Mouse (Mus musculus) gastrocnemius, postnatal 4 days (tissue): Measurements from ENCODE around the gene Fam160b1. TPM values are rescaled to one million over a fixed set of nuclear protein-coding genes. Genes with fewer than 3 reads are reported as not detected.

Experiments
- DNase-seq, 2 experiments: peaks; one replicate each; pipeline ENCODE4 v3.0.0; 2021 to 2022; ENCODE audit warnings: low spot score in 2 of 2, mixed read lengths in 2 of 2
- total RNA-seq, 2 experiments: library from RNA; stranded (reverse); gene quantifications; 2 replicates each; pipeline ENCODE4 v1.2.3; 2021

The Fam160b1 gene
- total RNA-seq, 2 experiments from 2014 or later: 15.7 to 17.2 TPM

DNA sequence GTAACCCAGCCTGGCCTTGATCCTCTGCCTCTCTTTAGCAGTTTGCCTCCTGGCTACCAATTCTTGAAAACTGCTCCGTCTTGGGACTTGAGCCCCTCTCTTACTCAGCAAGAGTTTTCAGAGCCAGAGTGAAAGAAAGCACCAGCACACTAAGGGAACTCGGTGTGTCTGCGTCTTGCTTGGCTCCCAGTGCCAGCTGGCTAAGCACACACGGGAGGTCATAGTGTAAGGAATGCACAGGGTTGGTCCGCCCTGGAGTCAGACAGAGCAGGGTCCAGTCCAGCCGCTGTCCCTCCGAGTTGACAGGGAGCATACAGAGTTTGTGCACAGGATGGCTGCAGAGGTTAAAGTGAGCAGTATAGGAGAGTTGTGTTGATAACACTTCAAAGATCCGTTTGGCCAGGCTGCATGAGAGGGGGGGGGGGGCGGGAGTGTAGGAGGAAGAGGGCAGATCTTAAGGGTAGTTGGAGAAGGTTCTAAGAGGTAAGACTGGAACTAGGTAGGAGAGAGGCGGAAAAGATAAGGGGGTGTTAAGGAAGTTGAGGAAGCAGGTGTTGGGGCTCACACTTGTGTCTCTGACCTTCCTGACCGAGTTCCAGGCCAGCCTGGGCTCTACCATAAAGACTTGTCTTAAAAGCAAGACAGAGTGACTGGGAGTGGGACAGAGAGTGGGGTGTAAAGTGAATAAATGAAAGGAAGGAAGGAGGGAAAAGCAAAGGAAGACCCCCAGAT is 4.6 kb downstream of the Fam160b1 start:
- peak in 1 of 2 experiments; percentile 54 for DNase-seq

DNA sequence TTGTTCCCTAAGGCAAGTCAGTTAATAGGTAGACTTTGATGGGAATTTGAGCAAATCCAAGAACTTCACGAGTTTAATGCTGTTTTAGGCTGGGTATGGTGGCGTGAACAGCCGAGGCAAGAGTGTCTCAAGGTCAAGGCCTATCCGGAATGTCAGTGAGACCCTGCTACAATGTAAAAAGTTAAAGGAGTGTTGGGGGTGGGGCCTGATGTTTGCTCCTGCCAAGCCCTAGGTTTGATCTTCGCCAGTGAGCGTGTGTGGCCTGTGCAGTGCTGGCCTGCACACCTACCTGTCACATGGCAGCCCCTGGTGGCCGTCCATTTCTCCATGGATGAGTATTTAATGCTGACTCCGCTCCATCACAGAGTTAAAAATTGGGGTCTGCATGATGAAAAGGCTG is 5.5 kb downstream of the Fam160b1 start:
- no peak for DNase-seq

DNA sequence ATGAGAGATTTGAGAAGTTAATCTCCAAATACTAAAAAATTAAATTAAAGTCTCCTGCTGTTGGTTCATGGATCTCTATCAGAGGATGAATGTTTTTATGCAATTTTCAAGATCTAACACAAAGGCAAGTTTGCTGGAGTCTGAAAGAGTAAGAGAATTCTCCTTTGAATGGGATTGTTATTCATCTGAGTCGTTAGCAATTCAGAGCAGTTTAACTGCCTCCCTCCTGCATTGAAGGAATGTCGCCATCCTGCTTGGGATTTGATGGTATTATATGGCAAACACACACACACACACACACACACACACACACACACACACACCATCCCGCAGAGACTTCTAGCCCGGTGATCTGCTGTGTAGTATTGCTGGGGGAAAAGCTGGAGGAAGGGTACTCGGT is 6.1 kb downstream of the Fam160b1 start:
- DNase-seq: no peak

DNA sequence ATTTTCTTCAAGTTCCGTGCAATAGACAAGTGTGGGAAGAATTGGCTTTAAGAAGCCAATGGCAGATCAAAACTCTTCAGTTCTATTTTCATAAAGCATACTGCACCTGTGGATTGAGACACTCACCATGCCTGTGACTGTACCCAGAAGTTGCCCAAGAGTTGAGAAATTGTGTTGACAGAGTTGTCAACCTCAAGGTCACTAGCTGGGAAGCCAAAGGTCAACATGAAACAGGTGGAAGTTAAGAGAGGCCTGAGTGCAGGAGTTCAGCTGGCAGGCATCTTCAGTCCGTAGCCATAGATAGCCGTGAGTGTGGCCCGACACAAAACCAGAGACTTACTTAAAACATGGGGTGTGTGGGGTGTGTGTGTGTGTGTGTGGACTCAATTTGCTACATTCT is 6.7 kb downstream of the Fam160b1 start:
- no peak for DNase-seq

DNA sequence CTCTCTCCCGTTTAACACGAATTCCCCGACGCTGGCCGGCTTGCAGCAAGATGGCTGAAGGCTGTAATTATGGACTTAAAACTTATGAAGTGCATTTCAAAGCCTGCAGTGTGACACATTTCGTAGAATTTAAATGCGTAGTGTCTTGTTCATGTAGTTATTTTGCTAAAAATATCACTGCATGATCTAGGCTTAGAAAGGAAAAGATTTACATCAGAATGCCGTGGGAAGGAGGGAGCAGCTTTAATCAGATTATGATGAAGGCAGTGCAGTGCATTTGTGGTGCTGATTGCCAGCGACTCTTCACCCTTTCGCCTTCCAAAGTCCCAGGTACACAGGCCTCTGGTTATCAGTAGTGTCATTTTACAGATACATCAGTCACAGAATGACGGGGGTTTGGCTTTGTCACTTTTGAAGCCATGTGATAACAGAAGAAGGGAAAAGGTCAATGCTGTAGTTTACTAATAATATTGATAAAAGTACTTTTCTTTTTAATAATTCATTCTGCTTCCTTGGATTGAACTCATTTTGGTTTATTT is 7.4 kb downstream of the Fam160b1 start:
- DNase-seq: no peak

DNA sequence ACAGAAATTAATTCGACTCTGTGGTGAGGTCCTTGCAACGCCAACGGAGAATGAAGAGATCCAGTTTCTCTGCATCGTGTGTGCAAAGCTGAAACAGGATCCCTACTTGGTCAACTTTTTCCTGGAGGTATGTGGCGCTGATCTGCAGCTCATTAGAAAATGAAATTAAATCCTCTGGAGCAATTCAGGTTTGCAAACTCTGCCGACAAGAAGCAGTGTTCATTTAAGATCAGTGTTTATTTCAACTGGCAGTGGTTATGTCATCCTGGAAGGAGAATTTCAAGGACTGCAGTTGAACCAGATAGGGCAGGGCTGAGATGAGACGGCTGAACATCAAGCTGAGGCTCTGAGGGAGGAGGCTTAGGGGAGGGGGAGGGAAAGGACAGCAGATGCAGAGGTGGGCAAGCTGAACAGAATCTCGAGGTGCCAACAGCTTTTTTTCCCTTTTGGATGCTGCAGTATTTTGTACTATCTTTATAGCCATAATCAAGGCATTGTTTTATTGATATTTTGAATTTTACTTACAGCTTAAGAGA is 12.9 kb downstream of the Fam160b1 start:
- DNase-seq: no peak

DNA sequence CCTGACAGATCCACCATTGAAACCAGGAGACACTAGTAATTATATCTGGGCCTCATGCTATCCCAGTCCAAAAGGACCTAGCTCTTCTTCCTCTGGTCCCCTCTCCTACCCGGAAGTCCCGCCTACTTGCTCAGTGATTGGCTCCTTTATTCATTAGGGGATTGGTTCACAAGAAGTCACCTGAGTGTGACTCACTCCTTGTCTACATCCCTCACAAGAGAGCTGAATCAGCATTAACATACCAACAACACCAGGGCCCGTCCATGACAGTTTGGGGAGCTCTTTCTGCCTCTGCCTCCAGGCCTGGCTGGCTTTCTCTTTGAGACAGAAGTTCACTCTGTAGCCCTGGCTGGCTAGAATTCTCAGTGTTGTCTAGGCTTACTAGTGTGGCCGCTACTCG is 14.7 kb downstream of the Fam160b1 start:
- no peak for DNase-seq

DNA sequence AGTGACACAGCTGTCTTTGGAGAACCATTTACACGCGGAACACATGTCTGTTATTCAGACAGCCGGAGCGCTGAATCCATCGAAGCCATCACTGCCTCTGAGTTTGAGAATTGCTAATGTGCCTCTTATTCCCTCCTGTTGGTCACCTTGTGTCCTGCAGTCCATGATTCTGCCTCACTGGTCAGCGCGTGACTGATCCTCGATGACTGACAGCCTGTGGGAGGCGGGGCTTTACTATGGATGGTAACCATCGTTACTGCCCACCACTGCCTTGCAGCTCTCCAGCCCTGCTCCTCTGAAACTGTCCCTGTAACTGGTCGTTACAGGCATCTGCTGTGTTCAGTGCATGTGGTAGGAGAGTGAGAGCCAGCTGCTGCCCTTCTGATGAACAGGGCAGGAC is 15.3 kb downstream of the Fam160b1 start:
- DNase-seq: no peak

DNA sequence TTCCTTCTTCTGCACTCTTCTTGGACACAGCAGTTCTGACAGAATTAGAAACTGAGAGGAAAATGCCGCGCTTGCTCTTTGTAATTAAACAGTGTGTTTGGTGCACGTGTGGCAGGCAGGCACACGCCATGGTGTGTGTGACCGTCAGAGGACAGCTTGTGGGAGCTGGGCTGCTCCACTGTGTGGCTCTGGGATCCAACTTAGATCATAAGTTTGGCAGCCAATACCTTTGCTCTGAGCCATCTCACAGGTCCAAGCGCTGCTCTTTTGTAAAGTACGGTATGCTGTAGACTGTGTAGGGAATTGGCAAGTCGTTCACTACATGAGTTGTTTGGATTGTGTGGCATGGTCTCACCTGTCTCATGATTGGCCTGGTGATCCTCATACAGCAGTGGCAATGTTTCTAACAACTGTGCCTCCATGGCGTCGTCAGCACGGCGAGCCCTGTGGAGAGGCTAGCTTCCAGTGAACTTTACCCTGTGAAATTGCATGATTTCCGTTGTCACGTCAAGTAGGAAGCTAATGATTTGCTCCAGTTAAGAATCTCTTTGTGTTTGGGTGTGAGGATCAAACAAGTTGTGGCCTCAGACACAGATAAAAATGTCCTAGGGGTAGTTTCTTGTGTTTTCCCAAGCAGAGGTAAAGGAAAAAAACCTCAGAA is 16.7 kb downstream of the Fam160b1 start:
- no peak for DNase-seq

DNA sequence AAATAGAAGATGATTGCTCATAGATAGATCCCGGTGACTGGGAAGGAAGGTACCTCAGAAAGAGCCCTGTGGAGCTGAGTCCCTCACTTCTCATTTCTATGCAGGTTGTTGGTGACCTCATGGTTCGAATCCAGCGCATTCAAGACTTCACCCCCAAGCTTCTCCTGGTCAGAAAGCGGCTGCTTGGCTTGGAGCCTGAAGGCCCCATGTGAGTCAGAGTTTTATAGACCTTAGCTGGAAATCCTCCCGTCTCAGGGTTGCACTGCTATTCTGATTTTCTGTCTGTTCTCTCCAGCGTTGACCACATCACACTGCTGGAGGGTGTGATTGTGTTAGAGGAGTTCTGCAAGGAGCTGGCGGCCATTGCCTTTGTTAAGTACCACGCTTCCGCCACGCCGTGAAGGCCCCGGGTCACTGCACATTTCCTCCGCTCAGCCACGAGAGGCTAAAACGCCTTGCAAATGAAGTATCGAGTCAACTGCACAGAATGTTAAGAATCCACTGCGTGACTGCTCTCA is 25.8 kb downstream of the Fam160b1 start:
- no peak for DNase-seq

DNA sequence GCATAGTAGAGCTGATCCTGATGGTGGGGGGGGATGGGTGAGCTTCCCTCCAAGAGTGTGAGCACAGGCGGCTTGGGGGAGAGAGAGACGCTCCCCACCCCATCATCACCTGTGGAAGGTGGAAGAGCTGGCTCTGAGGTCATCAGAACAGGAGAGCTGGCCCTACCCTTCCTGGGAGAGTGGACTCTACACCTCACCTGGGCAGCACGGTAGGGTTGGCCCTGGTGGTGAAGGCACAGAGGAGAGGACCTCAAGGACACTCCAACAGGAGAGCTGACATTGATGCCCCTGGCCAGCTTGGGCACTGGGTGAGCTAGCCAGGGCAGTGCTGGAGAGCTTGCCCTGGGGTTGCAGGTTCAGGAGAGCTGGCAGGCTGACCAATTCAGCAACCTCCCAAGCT is 31.1 kb downstream of the Fam160b1 start:
- DNase-seq: no peak

DNA sequence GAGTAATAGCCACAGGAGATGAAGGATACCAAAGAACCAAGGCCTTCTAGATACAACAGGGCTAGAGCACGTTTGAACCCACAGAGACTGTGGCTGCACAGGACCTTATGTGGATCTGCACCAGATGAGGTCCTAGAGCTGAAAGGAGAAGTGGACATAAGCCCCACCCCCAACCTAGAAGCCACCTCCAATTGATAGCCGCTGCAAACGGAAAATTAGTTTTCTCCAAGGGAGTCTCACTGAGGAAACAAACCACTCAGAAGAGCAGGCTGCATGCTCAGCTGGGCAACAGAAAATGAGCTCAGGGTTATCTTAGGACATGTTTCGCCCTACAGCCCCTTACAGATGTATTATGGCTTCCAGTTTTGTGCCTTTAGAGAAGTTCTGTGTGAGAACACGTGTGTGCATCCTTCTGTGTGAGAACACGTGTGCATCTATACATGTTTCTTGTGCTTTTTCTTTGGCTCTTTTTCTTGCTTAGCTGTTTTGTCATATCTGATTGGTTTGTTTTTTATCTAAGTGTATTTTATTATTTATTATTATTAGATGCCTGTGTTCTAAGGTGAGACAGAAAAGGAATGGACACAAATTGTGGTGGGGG is 33.0 kb downstream of the Fam160b1 start:
- DNase-seq: no peak

DNA sequence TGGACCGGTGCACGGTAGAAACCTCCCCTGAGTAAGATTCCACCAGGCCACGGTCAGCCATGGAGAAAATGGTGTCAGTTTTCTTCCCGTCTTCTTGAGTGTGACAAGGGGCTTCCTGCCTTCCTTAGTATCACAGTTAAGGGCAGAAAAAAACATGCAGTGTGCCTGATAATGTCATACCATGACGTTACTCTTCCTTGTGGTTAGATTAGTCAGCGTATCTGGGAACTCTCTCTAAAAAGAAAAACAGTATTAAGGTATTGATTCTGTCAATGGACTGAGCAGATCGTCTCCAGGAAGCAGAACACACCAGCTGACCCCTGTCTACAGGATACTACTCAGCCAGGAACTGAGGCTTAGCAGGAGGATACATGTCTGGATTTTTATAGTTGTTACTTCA is 36.1 kb downstream of the Fam160b1 start:
- DNase-seq: no peak

DNA sequence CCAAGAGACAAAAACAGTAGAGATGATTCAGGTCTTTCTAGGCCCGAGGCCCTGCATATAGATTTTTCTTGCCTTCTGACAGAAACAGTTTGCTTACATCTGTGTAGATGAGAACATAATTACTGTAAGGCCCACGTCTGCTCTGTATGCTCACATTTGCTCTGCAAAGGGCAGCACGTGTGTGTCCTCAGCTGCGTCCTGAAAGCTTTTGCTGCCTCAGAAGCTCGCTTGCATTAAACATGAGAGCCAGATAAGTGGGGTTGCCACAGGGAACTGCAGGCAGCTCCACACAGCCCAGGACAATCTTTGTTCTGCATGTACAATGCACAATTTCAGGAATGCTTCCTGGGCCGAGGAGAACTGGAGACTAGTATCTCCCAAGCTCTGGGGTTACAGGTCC is 41.9 kb downstream of the Fam160b1 start:
- DNase-seq: no peak

DNA sequence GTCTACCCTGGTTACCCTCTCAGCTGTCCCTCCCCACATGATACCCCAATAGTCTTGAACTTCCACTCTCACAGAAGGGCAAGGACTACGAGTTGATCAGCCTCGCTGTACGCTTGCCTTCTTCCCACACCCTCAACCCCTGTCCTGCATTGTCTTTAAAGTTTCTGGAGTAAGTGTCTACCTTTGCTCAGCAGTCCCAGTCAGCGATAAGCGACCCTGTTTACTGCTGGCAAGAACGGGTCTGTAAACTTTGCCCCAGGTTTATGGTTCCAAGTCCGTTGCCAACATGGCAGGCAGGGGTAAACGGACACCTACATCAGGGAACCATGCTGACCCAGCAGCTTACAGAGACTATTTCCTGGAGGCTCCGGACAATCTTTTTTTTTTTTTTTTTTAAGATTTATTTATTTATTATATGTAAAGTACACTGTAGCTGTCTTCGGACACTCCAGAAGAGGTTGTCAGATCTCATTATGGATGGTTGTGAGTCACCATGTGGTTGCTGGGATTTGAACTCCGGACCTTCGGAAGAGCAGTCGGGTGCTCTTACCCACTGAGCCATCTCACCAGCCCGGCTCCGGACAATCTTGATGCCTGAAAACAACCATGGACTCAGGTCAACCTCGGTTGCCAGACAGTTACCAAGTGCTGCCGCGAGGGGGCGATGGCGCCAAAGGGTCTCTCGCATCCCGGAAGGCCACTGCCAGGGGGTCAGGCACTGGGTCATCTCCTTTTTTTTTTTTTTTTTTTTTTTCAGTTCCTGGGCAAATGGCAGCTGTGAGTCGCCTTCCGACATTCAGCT is 43.4 kb downstream of the Fam160b1 start:
- peak; percentile 82 to 85 for DNase-seq

DNA sequence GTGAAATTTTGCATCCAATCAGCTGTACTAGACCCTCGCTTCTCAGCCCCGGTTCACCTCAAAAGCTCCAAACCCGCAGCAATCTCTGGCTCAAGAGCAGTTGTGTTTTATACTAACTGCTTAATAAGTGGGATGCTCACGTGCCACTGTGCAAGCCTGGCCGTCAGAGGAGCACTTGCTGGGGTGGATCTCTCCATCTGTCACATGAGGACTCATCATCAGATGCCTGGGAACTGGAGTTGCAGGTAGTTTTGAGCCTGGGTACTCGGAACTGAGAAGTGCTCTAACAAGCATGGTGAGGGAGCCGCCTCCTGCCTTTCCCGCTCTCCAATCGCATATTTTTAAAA is 44.0 kb downstream of the Fam160b1 start:
- no peak for DNase-seq

DNA sequence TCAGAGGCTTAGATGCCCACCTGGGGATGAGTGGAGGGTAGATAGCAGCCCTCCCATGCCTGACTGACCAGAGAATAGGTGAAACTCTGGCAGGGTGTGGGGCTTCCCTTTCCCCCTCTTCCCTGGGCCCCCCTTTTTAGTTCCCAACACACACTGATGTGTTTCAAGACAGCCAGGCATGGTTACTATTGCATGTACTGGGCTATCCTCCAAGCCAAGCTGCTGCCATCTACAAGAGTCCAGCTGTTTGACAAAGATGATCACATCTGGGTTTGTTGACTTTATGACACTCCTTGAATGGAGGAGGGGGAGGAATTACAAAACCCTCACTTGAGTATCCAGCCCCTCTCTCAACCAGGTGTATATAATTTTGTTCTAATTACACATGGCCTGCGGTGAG is 47.5 kb downstream of the Fam160b1 start:
- no peak for DNase-seq

DNA sequence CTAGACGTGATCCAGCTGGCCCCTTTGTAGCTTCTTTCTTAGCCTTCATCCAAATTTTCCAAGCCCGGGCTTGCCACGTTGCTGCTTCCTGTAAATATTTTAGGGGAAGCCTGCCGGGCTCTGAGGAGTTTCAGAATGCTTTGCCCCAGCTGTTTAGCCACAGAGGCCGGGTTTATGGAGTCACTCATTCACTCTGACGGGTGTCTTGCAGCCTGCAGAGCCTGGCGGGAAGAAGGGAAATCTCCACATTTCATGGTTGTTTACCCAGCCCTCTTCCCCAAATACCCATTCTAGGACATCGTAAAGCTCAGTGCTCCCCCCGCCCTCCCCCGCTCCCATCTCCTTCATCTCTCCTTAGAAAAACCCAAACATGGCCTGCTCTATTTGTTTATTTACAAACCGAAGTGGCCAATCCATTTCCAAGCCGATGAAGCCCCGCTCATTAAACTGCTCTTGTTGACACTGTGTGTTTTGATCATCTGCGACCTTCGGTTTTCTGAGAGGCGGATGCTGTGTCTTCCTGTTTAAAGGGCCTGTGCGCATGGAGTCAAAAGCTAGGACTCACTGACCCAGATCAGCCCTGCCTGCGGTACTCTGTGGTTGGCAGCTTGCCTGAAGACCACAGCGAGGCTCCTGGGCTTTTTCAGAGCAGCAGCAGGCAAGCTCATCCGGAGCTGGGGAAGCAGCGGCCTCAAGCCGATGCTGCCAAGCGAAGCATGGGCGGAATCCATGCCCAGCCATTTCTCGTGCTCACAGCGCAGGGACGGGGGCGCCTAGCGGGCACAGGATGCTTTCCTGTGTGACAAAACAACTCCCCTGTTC is 51.1 kb downstream of the Fam160b1 start:
- DNase-seq: peak; percentile 56 to 79

DNA sequence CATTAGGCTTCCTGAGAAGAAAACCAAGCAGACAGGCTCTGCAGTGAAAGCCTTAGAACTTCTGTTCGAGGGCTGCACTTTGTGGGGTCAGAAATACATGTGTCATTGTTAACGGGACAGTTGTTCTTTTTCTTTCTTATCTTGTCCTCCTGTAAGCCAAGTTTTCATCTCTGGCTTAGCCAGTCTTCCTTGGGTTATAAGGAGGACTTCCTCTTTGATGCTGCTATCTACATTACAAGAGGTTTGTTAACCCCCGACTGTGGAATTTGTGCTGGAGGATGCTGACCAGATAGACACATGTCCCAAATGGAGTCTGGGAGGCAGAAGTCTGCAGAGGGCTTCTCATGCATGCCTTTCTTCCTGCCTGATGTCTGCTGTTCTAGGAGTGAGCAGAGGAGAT is 52.7 kb downstream of the Fam160b1 start:
- no peak for DNase-seq

DNA sequence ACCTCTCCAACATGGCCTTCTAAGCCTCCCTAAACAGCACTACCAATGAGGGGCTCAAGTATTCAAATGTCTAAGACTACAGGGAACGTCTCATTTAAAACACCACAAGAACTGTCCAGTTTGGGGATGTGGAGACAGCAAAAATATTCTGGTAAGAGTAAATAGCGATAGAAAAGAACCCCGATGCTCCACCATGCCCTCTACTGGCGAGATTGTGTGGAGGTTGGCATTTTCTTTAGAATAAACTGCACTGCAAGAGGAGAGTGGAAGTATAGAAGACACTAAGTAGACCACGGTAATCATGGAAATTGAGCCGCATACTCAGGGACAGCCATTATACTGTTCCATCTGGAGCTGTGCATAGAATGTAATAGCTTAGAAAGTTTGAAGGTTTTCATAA is 53.4 kb downstream of the Fam160b1 start:
- DNase-seq: no peak
